Mouse (Mus musculus) erythroblast, embryonic 14.5 days (primary cell): Measurements from ENCODE around the gene Mospd3. TPM values are rescaled to one million over a fixed set of nuclear protein-coding genes. Genes with fewer than 3 reads are reported as not detected.

ENCODE experiments used
- H3K27me3 ChIP-seq: 2 replicates; pipeline ENCODE4 v1.6.1; 2012; ENCODE audit warnings: inconsistent platforms; ENCODE audit not compliant: control insufficient read depth
- H3K36me3 ChIP-seq: 2 replicates; pipeline ENCODE4 v1.6.1; 2012; ENCODE audit warnings: mild to moderate bottlenecking, inconsistent platforms; ENCODE audit not compliant: control insufficient read depth
- H3K4me1 ChIP-seq: 2 replicates; pipeline ENCODE4 v1.6.1; 2012; ENCODE audit warnings: inconsistent platforms; ENCODE audit not compliant: control insufficient read depth
- H3K4me3 ChIP-seq: replicated peaks from 2 replicates; pipeline ENCODE3; 2012; ENCODE audit warnings: moderate library complexity, mild to moderate bottlenecking, inconsistent platforms
- H3K9me3 ChIP-seq: 2 replicates; pipeline ENCODE4 v1.6.1; 2012; ENCODE audit warnings: low read length, inconsistent platforms, mixed read lengths; ENCODE audit not compliant: control insufficient read depth
- GATA1 ChIP-seq: IDR thresholded peaks from 2 replicates; pipeline ENCODE4 v1.6.1; 2012; ENCODE audit warnings: low read length, inconsistent platforms, mixed read lengths
- TAL1 ChIP-seq: IDR thresholded peaks from 3 replicates; pipeline ENCODE4 v1.6.1; 2012; ENCODE audit warnings: low read length, inconsistent platforms, mixed read lengths
- polyA plus RNA-seq: library from polyadenylated mRNA; stranded (reverse); fragments of >175 nt; gene quantifications from 2 replicates; pipeline ENCODE4 v1.2.3, GENCODE M21; 2012

Mospd3 gene
- polyA plus RNA-seq, 1 experiment, result 109 TPM

DNA sequence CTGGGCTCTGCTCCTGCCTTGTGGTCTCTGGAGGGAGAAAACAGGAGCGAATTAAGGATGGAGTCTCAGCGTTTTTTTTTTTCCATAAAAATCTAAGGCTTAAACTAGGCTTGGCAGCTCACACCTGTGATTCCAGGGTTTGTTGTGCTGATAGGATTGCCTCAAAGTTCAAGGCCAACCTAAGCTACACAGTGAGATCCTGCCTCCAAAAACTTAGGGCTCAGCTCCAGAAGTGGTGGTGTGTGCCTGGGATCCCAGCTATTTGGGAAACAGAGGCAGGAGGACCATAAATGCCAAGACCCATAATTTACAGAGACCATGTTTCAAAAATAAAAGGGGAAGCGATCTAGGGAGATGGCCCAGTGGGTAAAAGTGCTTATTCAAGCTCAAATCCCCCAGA lies 8.4 kb upstream of the Mospd3 start:
- H3K4me1 ChIP-seq, result peaks cover 36% of the 10 kb centered on the region
- peaks cover 31% of the 10 kb centered on the region for H3K27me3 ChIP-seq
- TF ChIP-seq TAL1 (no peak), GATA1 (no peak)
- no peak overlapping the region for H3K4me3 ChIP-seq
- H3K9me3 ChIP-seq, result no peaks in the 10 kb centered on the region
- H3K36me3 ChIP-seq, result peaks cover 13% of the 10 kb centered on the region

DNA sequence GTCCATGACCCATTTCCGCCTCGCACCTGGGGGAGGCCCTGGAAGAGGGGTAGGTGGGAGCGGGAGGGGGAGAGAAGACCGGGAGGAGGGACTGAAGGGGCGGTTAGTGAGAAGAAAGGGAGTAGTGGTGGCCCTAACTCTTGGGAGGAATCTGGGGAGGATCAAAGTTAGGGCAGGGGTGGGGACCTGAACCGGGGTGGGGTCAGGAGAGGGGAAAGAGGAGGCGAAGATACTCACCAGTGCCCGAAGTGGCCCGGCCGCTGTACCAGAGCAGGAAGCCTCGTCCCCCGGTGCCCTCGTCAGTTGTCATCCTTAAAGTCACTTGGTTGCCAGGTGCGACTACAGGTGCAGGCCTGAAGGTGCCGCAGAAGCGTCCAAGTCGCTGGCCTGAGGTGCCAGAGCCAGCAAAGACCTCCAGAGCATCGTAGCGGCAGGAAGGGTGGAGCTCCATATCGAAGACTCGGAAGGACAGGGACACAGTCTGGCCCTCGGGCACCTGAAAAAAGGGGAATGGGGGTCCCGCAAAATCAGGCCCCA lies 7.9 kb upstream of the Mospd3 start:
- peaks cover 31% of the 10 kb centered on the region for H3K27me3 ChIP-seq
- peaks cover 13% of the 10 kb centered on the region for H3K36me3 ChIP-seq
- H3K9me3 ChIP-seq, result no peaks in the 10 kb centered on the region
- peaks cover 40% of the 10 kb centered on the region for H3K4me1 ChIP-seq
- no peak overlapping the region for H3K4me3 ChIP-seq
- TF ChIP-seq TAL1 (no peak), GATA1 (no peak)

DNA sequence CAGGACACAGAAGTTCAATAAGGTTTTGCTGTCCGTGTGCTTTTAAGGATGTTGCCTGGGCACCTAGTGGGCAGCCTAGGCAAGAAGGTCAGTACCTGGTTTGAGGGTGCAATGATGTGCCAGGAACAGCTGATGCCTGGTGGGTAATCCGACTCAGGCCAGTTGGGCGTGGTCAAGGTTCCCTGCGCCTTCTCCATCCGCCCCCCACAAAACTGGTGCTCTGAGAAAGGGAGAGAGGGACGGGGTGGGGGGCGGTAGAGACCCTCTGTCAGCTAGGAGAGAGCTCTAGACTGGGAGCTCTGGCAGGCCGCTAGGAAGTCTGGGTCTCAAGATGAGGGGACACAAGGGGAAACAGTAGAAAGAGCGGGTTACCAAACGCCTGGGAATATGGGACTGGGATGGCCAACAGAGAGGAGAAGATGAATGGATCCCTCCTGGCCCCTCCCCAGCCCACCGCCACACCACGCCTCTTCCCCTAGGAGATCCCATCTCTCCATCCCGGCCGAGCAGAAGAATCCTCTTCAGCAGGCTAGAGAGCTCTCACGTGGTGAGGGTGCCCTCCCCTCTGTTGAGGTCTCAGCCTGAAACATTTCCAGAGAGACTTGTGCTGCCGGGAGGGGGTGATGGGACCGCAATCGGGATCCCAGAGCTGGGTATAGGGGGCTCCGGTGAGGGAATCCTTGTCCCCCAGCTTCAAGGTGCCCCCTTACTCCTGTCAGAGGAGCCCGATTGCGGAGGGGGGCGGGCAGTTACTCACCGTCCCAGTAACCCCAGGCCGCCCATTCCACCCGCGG lies 7.2 kb upstream of the Mospd3 start:
- Histone ChIP-seq H3K36me3 (peaks cover 13% of the 10 kb centered on the region), H3K4me3 (no peak overlapping the region), H3K9me3 (no peaks in the 10 kb centered on the region), H3K27me3 (peaks cover 29% of the 10 kb centered on the region), H3K4me1 (peaks cover 39% of the 10 kb centered on the region)
- no peak for TF ChIP-seq TAL1
- TF ChIP-seq GATA1, result no peak

DNA sequence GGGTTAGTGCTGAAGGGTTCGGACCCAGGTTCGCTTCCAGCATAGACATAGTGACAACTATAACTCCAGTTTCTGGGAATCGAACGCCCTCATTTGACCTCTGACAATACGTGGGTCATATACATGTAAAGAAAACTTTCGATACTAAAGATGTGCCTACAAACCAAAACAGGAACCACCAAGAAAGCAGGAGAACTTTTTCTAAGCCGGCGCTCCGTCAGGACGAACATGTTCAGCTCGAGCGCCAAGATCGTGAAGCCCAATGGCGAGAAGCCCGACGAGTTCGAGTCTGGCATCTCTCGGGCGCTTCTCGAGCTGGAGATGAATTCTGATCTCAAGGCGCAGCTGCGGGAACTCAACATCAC lies 489 bp upstream of the Mospd3 start:
- no peaks in the 10 kb centered on the region for H3K27me3 ChIP-seq
- no peak for TF ChIP-seq TAL1
- no peak for TF ChIP-seq GATA1
- peak overlapping the region; percentile 69 for H3K4me3 ChIP-seq
- peaks cover 80% of the 10 kb centered on the region for H3K4me1 ChIP-seq
- H3K36me3 ChIP-seq, result peaks cover 30% of the 10 kb centered on the region
- peaks cover 3% of the 10 kb centered on the region; the same call in 1 of the 2 replicates for H3K9me3 ChIP-seq

DNA sequence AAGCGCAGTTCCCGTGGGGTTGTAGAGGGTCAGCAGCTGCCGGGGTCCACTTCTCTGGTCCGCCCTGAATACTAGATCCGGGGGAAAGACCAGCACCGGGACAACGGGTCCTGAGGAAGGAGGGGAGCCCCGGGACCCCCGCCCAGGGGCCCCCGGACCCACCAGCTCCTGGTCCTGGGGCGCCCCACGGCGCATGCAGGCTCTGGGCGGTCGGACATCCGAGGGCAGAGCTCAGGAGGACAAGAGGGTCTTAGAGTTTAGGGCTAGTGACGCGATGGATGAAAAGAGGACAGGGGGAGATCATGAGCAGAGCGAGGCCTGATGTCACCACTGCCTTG lies 608 bp downstream of the Mospd3 start:
- peaks cover 74% of the 10 kb centered on the region for H3K4me1 ChIP-seq
- no peaks in the 10 kb centered on the region for H3K27me3 ChIP-seq
- TF ChIP-seq GATA1 (no peak), TAL1 (no peak)
- H3K36me3 ChIP-seq, result peaks cover 27% of the 10 kb centered on the region
- H3K9me3 ChIP-seq, result peaks cover 3% of the 10 kb centered on the region; the same call in 1 of the 2 replicates
- peak overlapping the region; percentile 69 for H3K4me3 ChIP-seq

DNA sequence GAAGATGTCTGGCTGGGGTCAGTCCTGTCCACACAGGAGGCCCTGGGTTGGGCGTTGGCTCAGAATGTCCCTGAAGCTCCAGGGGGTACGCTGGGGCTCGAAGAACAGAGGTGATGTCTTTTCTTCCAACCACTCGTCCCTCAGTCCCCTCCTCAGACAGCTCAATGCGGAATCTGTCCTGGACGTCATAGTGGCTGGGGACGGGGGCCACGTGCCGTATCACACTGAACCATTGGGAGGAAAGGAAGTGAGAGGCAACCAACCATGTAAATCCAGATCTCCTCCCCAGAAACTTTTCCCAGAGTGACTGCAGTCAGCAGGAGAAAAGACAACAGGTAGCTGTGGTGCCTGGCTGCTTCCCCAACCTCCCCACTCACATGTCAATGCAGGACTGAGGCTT lies 1.3 kb downstream of the Mospd3 start:
- Histone ChIP-seq H3K27me3 (no peaks in the 10 kb centered on the region), H3K4me1 (peaks cover 68% of the 10 kb centered on the region), H3K36me3 (peaks cover 24% of the 10 kb centered on the region), H3K4me3 (peak overlapping the region; percentile 69), H3K9me3 (peaks cover 3% of the 10 kb centered on the region; the same call in 1 of the 2 replicates)
- no peak for TF ChIP-seq TAL1
- TF ChIP-seq GATA1, result no peak

DNA sequence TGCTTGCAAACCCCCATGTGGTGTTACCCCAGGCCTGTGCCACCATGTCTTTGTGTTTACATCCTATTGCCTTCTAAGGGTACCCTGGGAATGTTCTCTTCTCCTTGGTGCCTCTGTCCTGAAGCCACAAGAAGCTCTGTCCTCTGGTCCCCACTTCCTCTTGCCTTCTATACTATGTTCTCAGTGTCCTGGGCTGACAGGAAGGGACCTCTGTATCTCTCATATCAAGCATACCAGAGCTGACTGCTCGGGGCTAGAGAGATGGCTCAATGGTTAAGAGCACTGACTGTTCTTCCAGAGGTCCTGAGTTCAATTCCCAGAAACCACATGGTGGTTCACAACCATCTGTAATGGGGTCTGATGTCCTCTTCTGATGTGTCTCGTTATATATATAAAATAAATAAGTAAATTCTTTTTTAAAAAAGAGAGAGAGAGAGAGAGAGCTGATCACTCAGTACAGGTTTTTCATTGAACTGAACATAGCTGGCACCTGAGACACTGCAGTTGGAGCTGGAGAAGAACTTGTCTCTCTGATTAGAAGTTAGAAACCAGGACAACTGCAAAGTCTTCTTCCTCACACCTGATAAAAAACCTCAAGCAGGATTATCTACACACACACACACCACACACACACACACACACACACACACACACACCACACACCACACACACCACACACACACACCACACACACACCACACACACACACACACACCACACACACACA lies 2.6 kb downstream of the Mospd3 start:
- H3K4me3 ChIP-seq, result no peak overlapping the region
- H3K4me1 ChIP-seq, result peaks cover 57% of the 10 kb centered on the region
- no peak for TF ChIP-seq TAL1
- TF ChIP-seq GATA1, result no peak
- H3K27me3 ChIP-seq, result no peaks in the 10 kb centered on the region
- H3K36me3 ChIP-seq, result peaks cover 24% of the 10 kb centered on the region
- H3K9me3 ChIP-seq, result peaks cover 3% of the 10 kb centered on the region; the same call in 1 of the 2 replicates

DNA sequence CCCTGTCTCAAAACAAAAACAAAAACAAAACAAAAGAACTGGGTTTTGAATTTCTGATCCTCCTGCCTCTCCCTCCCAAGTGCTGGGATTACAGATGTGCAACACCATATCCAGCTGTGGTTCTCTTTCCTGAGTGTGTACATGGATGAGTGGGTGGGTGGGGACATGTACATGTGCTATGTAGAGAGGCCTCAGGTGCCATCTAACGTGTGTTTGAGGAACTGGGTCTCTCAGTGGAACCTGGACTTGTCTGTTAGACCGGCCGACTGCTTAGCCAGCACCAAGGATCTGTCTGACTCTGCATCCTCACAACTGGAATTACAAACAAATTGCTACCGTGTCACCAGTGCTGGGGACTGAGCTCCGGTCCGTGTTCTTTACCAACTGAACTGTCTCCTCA lies 3.2 kb downstream of the Mospd3 start:
- no peaks in the 10 kb centered on the region for H3K27me3 ChIP-seq
- H3K4me3 ChIP-seq, result no peak overlapping the region
- peaks cover 3% of the 10 kb centered on the region; the same call in 1 of the 2 replicates for H3K9me3 ChIP-seq
- TF ChIP-seq TAL1, result no peak
- no peak for TF ChIP-seq GATA1
- H3K36me3 ChIP-seq, result peaks cover 24% of the 10 kb centered on the region
- peaks cover 54% of the 10 kb centered on the region for H3K4me1 ChIP-seq

DNA sequence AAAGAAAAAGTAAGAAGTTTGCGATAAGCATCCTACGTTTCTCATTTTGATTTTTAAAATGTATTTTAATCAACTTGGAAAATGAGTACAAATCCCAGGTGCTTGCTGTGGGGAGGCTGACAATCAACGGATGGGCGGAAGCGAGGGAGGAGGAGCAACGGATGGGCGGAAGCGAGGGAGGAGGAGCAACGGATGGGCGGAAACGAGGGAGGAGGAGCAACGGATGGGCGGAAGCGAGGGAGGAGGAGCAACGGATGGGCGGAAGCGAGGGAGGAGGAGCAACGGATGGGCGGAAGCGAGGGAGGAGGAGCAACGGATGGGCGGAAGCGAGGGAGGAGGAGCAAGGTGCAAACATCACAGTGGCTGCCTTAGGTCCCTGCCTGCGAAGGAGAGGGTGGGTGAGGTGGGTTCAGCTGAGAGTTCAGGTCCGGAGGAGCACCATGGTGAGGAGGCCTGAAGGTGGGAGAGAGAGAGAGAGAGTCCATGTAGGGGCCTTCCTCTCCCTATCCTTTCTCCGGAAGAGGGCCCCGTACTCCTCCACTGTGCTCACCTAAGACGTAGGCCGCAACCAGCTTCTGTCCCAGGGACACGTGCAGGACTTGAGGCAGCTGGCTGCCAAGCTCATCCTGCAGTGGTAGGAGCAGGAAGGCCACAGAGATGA lies 4.1 kb downstream of the Mospd3 start:
- TF ChIP-seq TAL1 (no peak), GATA1 (no peak)
- no peaks in the 10 kb centered on the region for H3K27me3 ChIP-seq
- H3K4me3 ChIP-seq, result peak overlapping the region; percentile 19
- H3K9me3 ChIP-seq, result peaks cover 3% of the 10 kb centered on the region; the same call in 1 of the 2 replicates
- H3K36me3 ChIP-seq, result peaks cover 24% of the 10 kb centered on the region
- peaks cover 47% of the 10 kb centered on the region for H3K4me1 ChIP-seq
